Mouse (Mus musculus): ENCODE results near the gene Malrd1. TPM values are rescaled to one million over a fixed set of nuclear protein-coding genes. Genes with fewer than 3 reads are reported as not detected.

Malrd1 gene
- polyA plus RNA-seq, 1 experiment from 2014 or later: not detected

DNA sequence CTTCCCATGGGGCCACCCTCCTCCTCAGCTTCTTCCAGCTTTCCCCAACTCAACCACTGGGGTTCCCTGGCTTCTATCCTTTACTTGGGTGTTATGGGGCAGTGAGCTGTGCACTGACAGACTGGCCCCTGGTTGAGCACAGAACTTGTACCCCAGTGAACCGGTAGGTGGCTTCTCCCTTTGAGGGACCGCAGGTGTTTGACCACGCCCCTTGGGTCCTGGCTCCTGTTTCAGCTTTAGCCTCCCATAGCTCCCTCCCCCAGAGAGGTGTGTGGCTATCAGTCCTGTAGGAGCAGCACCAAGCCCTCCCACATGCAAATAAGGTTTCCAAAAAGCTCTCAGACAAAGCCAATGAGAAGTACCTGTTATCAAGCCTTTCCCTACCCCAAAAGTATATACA is 584.4 kb downstream of the Malrd1 start:
- H3K27ac ChIP-seq: no peak overlapping the region
- no peaks in the 10 kb centered on the region for H3K27me3 ChIP-seq
- no peaks in the 10 kb centered on the region for H3K9me3 ChIP-seq
- H3K9ac ChIP-seq: no peak overlapping the region
- 0 out of 2 replicates have a peak, but pooled peaks have one; percentile 17 for ATAC-seq (ENCODE audit: low FRiP score)
- no peak overlapping the region for H3K4me3 ChIP-seq (replicated peaks)
- no peak overlapping the region for H3K4me2 ChIP-seq
- WGBS: 60% methylated on average over 3 of the region's 3 CpGs
- H3K36me3 ChIP-seq (replicated peaks): no peaks in the 10 kb centered on the region
- H3K4me1 ChIP-seq: no peaks in the 10 kb centered on the region

- Histone ChIP-seq H3K4me3 (replicated peaks) (no peak overlapping the region), H3K36me3 (replicated peaks) (no peaks in the 10 kb centered on the region), H3K27ac (no peak overlapping the region), H3K4me1 (no peaks in the 10 kb centered on the region), H3K9me3 (no peaks in the 10 kb centered on the region), H3K9ac (no peak overlapping the region), H3K4me2 (no peak overlapping the region), H3K27me3 (no peaks in the 10 kb centered on the region)
- WGBS: 78% methylated on average over 2 of the region's 2 CpGs
- no peak for ATAC-seq (ENCODE audit: low FRiP score)
Measured at GRCm38 (mm10) chr2:16113333-16113732, 587.1 kb downstream of the Malrd1 start.

GRCm38 (mm10) chr2:16147999-16148398 is 621.7 kb downstream of the Malrd1 start:
- H3K4me2 ChIP-seq: no peak overlapping the region
- no peaks in the 10 kb centered on the region for H3K27me3 ChIP-seq
- H3K4me1 ChIP-seq: no peaks in the 10 kb centered on the region
- H3K36me3 ChIP-seq (replicated peaks): no peaks in the 10 kb centered on the region
- ATAC-seq (ENCODE audit: low FRiP score): no peak
- H3K9me3 ChIP-seq: no peaks in the 10 kb centered on the region
- no peak overlapping the region for H3K4me3 ChIP-seq (replicated peaks)
- no peak overlapping the region for H3K9ac ChIP-seq
- no peak overlapping the region for H3K27ac ChIP-seq
- WGBS: 81% methylated on average over 1 of the region's 1 CpGs

GRCm38 (mm10) chr2:16152623-16153022 is 626.3 kb downstream of the Malrd1 start:
- no peak for ATAC-seq (ENCODE audit: low FRiP score)
- no peaks in the 10 kb centered on the region for H3K36me3 ChIP-seq (replicated peaks)
- no peak overlapping the region for H3K4me2 ChIP-seq
- no peak overlapping the region for H3K9ac ChIP-seq
- no peaks in the 10 kb centered on the region for H3K9me3 ChIP-seq
- no peak overlapping the region for H3K27ac ChIP-seq
- H3K27me3 ChIP-seq: no peaks in the 10 kb centered on the region
- no peak overlapping the region for H3K4me3 ChIP-seq (replicated peaks)
- no peaks in the 10 kb centered on the region for H3K4me1 ChIP-seq

GRCm38 (mm10) chr2:16163246-16163989 is 637.1 kb downstream of the Malrd1 start:
- no peaks in the 10 kb centered on the region for H3K9me3 ChIP-seq
- H3K4me3 ChIP-seq (replicated peaks): no peak overlapping the region
- no peak overlapping the region for H3K4me2 ChIP-seq
- WGBS: 85% methylated on average over 5 of the region's 5 CpGs
- no peaks in the 10 kb centered on the region for H3K27me3 ChIP-seq
- ATAC-seq (ENCODE audit: low FRiP score): no peak
- H3K4me1 ChIP-seq: no peaks in the 10 kb centered on the region
- no peak overlapping the region for H3K9ac ChIP-seq
- no peak overlapping the region for H3K27ac ChIP-seq
- H3K36me3 ChIP-seq (replicated peaks): no peaks in the 10 kb centered on the region

DNA sequence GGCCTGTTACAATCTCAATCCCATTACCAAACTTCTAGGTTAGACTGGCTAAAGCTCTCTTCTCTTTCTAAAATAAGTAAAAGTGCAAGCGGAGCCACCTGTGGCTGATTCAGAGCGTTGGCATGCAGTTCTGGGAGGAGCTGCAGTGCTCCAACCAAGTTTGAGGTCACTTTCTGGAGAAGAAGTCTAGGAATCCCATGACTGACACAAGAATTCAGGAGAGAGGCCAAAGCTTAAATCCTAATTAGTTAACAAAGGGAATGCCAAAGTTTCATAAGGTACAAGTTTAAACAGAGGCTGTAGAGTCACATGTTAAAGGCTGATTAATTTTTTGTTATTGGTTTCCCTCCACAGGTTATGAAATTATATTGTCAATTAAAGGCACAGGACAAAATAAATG is 642.3 kb downstream of the Malrd1 start:
- Histone ChIP-seq H3K9ac (no peak overlapping the region), H3K4me1 (no peaks in the 10 kb centered on the region), H3K27ac (no peak overlapping the region), H3K9me3 (no peaks in the 10 kb centered on the region), H3K4me3 (replicated peaks) (no peak overlapping the region), H3K4me2 (no peak overlapping the region), H3K36me3 (replicated peaks) (no peaks in the 10 kb centered on the region), H3K27me3 (no peaks in the 10 kb centered on the region)
- no peak for ATAC-seq (ENCODE audit: low FRiP score)
- 75% methylated on average over 2 of the region's 2 CpGs for WGBS

DNA sequence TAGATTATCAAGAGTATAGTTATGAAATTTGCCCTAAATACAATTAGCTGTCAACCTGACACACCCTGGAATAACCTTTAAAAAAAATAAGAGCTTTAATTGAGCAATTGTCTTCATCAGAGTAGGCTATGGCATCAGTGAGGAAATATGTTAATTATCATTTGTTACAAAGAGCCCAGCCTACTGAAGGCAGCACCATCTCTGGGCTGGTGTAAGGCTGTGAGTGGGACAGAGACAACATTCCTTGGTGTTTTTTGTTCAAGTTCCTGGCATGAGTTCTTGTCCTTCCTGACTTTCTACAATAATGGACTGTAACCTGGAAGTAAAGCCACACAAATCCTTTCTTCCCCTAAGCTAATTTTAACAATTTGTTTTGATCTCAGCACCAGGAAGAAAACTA is 645.8 kb downstream of the Malrd1 start:
- Histone ChIP-seq H3K4me2 (no peak overlapping the region), H3K4me3 (replicated peaks) (no peak overlapping the region), H3K4me1 (no peaks in the 10 kb centered on the region), H3K9me3 (no peaks in the 10 kb centered on the region), H3K27me3 (no peaks in the 10 kb centered on the region), H3K27ac (no peak overlapping the region), H3K36me3 (replicated peaks) (no peaks in the 10 kb centered on the region), H3K9ac (no peak overlapping the region)
- ATAC-seq (ENCODE audit: low FRiP score): no peak

DNA sequence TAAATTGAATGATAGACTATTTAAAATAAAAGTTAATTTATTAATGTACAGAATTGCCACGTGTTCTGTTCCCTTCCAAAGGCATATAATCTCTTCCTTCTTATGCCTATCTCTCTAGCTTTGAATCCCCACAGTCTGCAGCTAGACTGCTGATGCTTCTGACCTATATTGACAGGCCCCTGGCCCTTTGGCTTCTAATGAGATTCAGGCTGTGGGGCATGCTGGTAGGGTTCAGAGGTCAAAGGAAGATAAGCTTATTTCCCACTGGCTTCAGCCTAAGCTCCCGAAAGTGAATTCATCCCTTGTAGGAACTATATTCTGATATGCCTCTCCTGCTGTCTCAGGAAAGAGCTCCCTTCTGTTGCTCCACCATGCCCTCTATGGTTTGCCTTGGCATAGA is 647.1 kb downstream of the Malrd1 start:
- H3K9me3 ChIP-seq: no peaks in the 10 kb centered on the region
- no peak overlapping the region for H3K4me3 ChIP-seq (replicated peaks)
- no peak overlapping the region for H3K4me2 ChIP-seq
- H3K27me3 ChIP-seq: no peaks in the 10 kb centered on the region
- H3K9ac ChIP-seq: no peak overlapping the region
- no peaks in the 10 kb centered on the region for H3K36me3 ChIP-seq (replicated peaks)
- no peak for ATAC-seq (ENCODE audit: low FRiP score)
- no peak overlapping the region for H3K27ac ChIP-seq
- H3K4me1 ChIP-seq: no peaks in the 10 kb centered on the region
- WGBS: 18% methylated on average over 2 of the region's 2 CpGs

DNA sequence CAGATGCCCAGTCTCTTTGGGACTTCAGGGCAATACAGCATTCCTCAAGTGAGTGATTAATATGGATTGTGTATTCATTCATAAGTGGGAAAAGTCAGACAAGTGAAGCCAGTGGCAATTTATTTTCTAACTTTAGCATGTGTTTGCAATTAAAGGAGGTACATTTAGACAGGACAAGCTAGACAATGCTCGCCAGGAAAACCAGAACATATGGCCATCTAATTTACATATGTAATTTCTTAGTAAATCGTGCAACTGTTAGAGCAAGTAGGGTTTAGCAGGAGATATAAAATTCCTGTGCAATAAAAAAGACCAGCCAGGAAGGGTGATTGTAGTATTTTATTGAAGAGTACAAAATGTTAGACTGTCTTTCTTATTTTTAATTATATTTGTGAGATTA is 655.9 kb downstream of the Malrd1 start:
- no peak overlapping the region for H3K27ac ChIP-seq

DNA sequence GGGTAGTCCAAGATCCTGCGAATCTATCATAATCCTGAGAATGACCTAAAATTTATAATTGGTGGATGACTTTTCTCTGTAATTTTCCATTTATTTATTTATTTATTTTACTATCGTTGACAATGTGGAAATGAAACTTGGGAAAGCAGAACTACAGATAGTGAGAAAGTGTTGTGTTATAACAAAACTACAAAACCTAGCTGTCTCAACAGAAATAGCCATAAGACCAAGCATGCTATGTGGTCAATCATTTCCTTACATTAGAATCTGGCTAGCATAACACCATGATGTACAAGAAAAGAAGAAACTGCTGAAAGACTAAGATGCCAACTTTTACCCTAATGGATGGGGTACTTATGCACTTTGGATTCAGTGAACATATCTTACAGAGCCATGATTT is 656.9 kb downstream of the Malrd1 start:
- H3K9ac ChIP-seq: no peak overlapping the region
- H3K4me2 ChIP-seq: no peak overlapping the region
- H3K9me3 ChIP-seq: no peaks in the 10 kb centered on the region
- H3K36me3 ChIP-seq (replicated peaks): no peaks in the 10 kb centered on the region
- WGBS: 95% methylated on average over 2 of the region's 2 CpGs
- ATAC-seq (ENCODE audit: low FRiP score): no peak
- H3K4me3 ChIP-seq (replicated peaks): no peak overlapping the region
- no peaks in the 10 kb centered on the region for H3K4me1 ChIP-seq
- H3K27me3 ChIP-seq: no peaks in the 10 kb centered on the region
- no peak overlapping the region for H3K27ac ChIP-seq

More for the DNA sequence above, 655.9 kb downstream of the Malrd1 start:
- no peak overlapping the region for H3K9ac ChIP-seq
- H3K4me1 ChIP-seq: no peaks in the 10 kb centered on the region
- no peaks in the 10 kb centered on the region for H3K9me3 ChIP-seq
- H3K36me3 ChIP-seq (replicated peaks): no peaks in the 10 kb centered on the region
- WGBS: 71% methylated on average over 2 of the region's 2 CpGs
- ATAC-seq (ENCODE audit: low FRiP score): no peak
- H3K4me3 ChIP-seq (replicated peaks): no peak overlapping the region
- no peaks in the 10 kb centered on the region for H3K27me3 ChIP-seq
- H3K4me2 ChIP-seq: no peak overlapping the region

DNA sequence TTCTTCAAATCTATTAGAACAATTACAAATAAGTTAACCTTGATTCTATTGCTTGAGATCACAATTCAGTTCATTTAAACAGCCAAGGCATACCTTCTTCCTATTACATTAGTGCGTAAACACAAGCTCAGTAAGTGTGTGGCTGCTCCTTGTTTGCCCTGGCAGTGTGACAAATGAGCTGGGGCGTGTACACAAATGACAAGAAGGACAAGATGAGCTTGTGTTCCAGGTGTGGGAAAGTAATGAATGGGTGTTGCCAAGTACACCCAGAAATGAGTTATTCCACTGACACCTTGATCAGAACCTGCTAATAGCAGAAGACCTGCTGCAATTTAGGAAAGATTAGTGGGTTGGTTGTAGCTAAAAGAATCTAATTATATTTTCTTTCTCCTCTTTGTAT is 683.7 kb downstream of the Malrd1 start:
- H3K4me2 ChIP-seq: no peak overlapping the region
- 83% methylated on average over 2 of the region's 2 CpGs for WGBS
- no peaks in the 10 kb centered on the region for H3K4me1 ChIP-seq
- no peaks in the 10 kb centered on the region for H3K27me3 ChIP-seq
- H3K4me3 ChIP-seq (replicated peaks): no peak overlapping the region
- no peaks in the 10 kb centered on the region for H3K36me3 ChIP-seq (replicated peaks)
- H3K9me3 ChIP-seq: no peaks in the 10 kb centered on the region
- no peak for ATAC-seq (ENCODE audit: low FRiP score)
- H3K9ac ChIP-seq: no peak overlapping the region
- no peak overlapping the region for H3K27ac ChIP-seq

DNA sequence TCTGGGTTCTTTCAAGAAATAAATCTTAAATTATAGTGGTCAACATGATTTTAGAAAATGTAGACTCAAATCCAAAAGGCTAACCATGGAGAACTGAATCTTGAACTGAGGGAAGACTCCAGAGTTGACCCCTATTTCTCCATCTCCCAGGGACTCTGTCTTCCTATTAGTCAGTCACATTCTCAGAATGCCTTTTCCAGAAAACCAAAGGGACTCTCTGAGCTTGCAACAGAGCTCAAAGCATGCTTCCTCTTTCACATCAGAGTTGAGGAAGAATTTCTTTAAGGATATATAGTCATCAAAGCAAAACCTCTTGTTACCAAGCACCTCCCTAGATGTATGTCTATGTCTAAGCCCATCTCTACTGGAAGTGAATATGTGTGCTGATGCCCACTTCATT is 686.5 kb downstream of the Malrd1 start:
- Histone ChIP-seq H3K4me3 (replicated peaks) (no peak overlapping the region), H3K4me2 (no peak overlapping the region), H3K9ac (no peak overlapping the region), H3K36me3 (replicated peaks) (no peaks in the 10 kb centered on the region), H3K27ac (no peak overlapping the region), H3K9me3 (no peaks in the 10 kb centered on the region), H3K27me3 (no peaks in the 10 kb centered on the region), H3K4me1 (no peaks in the 10 kb centered on the region)
- ATAC-seq (ENCODE audit: low FRiP score): no peak

DNA sequence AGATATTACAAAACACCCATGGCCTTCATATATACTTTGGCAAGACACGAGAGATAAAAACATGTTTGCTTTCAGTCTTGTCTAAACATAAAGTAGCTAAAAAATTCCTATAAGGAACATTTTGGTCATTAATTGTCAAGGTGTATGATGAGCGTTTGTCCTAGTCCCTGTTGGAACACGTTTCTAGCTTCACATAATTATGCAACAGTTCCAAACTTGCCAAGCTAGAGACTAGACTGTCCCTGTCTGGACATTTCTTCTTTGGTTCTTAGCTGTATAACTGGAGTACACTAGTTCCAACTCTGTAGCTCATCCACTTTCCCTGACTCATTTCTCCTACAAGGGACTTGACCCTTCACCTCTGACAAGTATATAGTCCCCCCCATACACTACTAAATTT is 687.8 kb downstream of the Malrd1 start:
- ATAC-seq (ENCODE audit: low FRiP score): no peak
- Histone ChIP-seq H3K4me3 (replicated peaks) (no peak overlapping the region), H3K27me3 (no peaks in the 10 kb centered on the region), H3K27ac (no peak overlapping the region), H3K9ac (no peak overlapping the region), H3K4me1 (no peaks in the 10 kb centered on the region), H3K36me3 (replicated peaks) (no peaks in the 10 kb centered on the region), H3K4me2 (no peak overlapping the region), H3K9me3 (no peaks in the 10 kb centered on the region)
- WGBS: 86% methylated on average over 3 of the region's 3 CpGs

Measured in forebrain, embryonic 12.5 days (tissue).